Mouse (Mus musculus) hindbrain, embryonic 16.5 days (tissue): ENCODE data around the gene Gm11034. TPM values are rescaled to one million over a fixed set of nuclear protein-coding genes. Genes with fewer than 3 reads are reported as not detected.
A peak's percentile ranks its signal among the peaks of the same experiment; 100 is the strongest.

Source experiments
- ATAC-seq: fragments of 200-750 bp; cut with Nextera tagmentation; 2 replicates; pipeline ENCODE4 v1.8.0; 2017; ENCODE audit warnings: moderate TSS enrichment, moderate library complexity
- H3K27ac ChIP-seq: fragments of 300-500 bp; sonication (generic); 2 replicates; pipeline ENCODE4 v1.5.1; 2014; ENCODE audit warnings: low read depth, mild to moderate bottlenecking, control low read depth, low read length, moderate library complexity
- H3K27me3 ChIP-seq: fragments of 300-500 bp; sonication (generic); replicated peaks from 2 replicates; pipeline ENCODE4 v1.6.1; 2014; ENCODE audit warnings: low read length; ENCODE audit not compliant: control insufficient read depth, insufficient read depth
- H3K36me3 ChIP-seq: fragments of 300-500 bp; sonication (generic); 2 replicates; pipeline ENCODE4 v1.6.1; 2014; ENCODE audit warnings: mild to moderate bottlenecking, low read length, moderate library complexity, mixed read lengths; ENCODE audit not compliant: control insufficient read depth, insufficient read depth
- H3K4me1 ChIP-seq: fragments of 300-500 bp; sonication (generic); 2 replicates; pipeline ENCODE4 v1.6.1; 2014; ENCODE audit warnings: low read depth, low read length; ENCODE audit not compliant: control insufficient read depth, insufficient read depth
- H3K4me2 ChIP-seq: fragments of 300-500 bp; sonication (generic); 2 replicates; pipeline ENCODE4 v1.6.1; 2014; ENCODE audit warnings: mild to moderate bottlenecking, low read length, control low read depth, moderate library complexity
- H3K4me3 ChIP-seq: fragments of 300-500 bp; sonication (generic); 2 replicates; pipeline ENCODE4 v1.5.1; 2014; ENCODE audit warnings: mild to moderate bottlenecking, low read length, control low read depth, moderate library complexity
- H3K9ac ChIP-seq: fragments of 300-500 bp; sonication (generic); 2 replicates; pipeline ENCODE4 v1.6.1; 2014; ENCODE audit warnings: low read depth, mild to moderate bottlenecking, control low read depth, low read length, moderate library complexity
- H3K9me3 ChIP-seq: fragments of 300-500 bp; sonication (generic); 2 replicates; pipeline ENCODE4 v1.6.1; 2014; ENCODE audit warnings: mild to moderate bottlenecking, low read length, moderate library complexity; ENCODE audit not compliant: control insufficient read depth
- WGBS: fragments of 180-500 bp; shearing (Covaris S2); extraction: QIAGEN DNeasy Blood & Tissue Kit; methylation state at CpG from one replicate; pipeline ENCODE4 v1.1.7; 2014; 5-methylcytosine and 5-hydroxymethylcytosine counted together
- polyA plus RNA-seq: library from polyadenylated mRNA; unstranded; fragments of >200 nt; fragmentation: Nextera tagmentation; extraction: Ambion mirVana; gene quantifications from 2 replicates; pipeline ENCODE4 v1.2.1, GENCODE M21; 2015

Gene Gm11034
- polyA plus RNA-seq, 1 experiment from 2014 or later = not detected

DNA sequence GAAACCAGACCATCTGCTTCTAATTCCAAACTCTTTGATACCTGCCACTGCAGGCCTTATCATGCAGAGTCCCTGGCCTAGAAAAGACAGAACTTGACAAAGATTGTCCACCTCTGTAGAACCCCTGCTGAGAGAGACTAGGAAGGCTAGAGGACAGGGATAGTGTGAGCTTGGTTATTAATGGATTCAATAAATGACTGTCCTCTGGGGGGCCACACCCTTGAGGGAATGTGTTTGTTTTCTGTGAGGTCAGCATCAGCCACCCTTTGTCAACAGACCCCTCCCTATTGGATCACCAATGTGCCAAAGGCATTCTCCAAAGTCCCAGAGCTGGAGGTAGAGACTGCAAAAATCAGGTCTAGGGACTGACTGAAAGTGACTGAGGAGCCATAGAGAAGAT lies 21.4 kb downstream of the Gm11034 start:
- Histone ChIP-seq H3K9me3 (no peaks in the 10 kb centered on the region), H3K36me3 (no peaks in the 10 kb centered on the region), H3K4me2 (no peak overlapping the region), H3K4me3 (no peak overlapping the region), H3K4me1 (no peaks in the 10 kb centered on the region), H3K9ac (no peak overlapping the region), H3K27me3 (no peaks in the 10 kb centered on the region), H3K27ac (no peak overlapping the region)
- ATAC-seq = no peak

DNA sequence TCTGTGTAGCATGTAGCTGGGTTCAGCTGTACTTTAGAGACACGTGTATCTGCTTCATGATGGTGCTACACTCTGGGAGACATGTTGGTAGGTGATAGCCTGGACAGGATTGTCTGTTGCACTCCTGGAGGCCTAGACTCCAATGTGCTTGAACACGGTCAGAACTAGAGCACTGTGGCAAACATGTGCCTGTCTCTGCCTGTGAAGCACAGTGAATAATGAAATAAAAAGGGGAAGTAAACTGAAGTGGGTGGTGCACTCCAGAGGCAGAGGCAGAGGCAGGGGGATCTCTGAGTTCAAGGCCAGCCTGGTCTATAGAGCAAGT lies 23.3 kb downstream of the Gm11034 start:
- no peaks in the 10 kb centered on the region for H3K27me3 ChIP-seq
- H3K9me3 ChIP-seq = no peaks in the 10 kb centered on the region
- ATAC-seq = no peak
- no peak overlapping the region for H3K9ac ChIP-seq
- H3K4me3 ChIP-seq = no peak overlapping the region
- no peaks in the 10 kb centered on the region for H3K4me1 ChIP-seq
- no peak overlapping the region for H3K4me2 ChIP-seq
- no peak overlapping the region for H3K27ac ChIP-seq
- 94% methylated on average over 2 of the region's 2 CpGs for whole genome bisulfite sequencing
- no peaks in the 10 kb centered on the region for H3K36me3 ChIP-seq

DNA sequence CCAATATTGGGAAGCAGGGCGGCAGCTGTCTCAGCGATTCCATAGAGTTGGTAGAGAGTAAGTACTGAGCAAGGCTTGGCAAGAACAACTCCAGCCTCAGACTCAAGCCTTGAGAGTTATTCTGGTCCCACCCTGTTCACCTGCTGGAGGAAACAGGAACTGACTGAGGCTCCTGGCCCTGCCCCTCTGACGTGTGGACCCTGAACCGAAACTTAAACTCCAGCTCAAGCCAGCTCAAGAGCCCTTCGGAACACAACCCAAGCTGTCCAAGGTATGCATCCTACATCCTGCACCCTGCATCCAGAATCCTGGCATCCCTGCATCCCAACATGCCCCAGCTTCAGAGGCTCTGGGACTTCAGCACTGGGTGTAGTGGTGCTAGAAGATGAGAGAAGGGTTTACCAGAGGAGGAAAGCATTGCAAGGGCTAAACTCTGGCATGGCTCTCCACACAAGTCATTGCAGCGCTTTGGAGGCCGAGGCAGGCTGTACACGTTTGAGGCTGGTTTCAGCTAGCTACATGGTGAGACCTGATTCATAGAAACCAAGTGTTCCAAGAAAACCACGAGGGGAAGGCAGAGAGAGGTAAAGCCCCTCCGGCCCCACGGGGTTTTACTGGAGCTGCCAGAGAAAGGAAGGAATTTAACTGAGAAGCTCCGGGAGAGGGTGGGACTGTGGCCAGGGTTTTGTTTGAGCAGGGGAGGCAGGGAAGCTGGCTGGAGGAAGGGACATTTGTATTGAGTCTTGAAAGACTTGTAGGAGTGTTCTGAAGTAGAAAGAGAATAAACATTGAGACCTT lies 23.8 kb downstream of the Gm11034 start, which contains the start of gene Hsh2d:
Gene Hsh2d (plus strand): TSS at position 222 of the 798 bp plus-strand sequence.
- no peaks in the 10 kb centered on the region for H3K36me3 ChIP-seq
- no peaks in the 10 kb centered on the region for H3K27me3 ChIP-seq
- no peaks in the 10 kb centered on the region for H3K4me1 ChIP-seq
- H3K9ac ChIP-seq = no peak within 1 kb of the TSS
- ATAC-seq = no peak
- no peak within 1 kb of the TSS for H3K4me3 ChIP-seq
- H3K27ac ChIP-seq = no peak within 1 kb of the TSS
- WGBS = 66% methylated on average over 12 of the region's 12 CpGs
- H3K9me3 ChIP-seq = no peaks in the 10 kb centered on the region
- H3K4me2 ChIP-seq = no peak within 1 kb of the TSS

DNA sequence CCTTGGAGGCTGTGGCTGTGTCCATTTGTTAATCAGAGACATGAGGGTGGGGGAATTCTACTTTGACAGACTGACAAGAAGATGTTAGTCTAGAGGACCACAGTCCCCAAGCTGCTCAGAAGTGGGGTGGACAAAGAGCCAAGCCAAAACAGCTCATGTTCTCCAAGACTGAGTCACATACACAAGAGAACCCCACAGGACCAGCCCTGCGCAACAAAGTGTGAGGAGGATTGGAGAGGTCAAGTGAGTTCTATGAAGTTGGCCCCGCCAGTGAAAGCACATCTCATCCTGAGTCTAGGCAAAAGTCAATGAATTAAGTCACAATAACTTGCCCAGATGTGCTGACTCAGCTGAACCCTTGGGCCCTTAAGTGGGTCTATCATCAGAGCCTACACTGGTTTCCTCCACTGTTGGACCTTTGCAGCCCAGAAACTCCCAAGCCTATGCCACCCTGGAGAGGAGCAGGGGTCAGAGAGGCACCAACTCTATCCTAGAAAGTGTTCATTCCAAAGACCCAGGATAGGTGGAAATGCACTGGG lies 25.6 kb downstream of the Gm11034 start:
- no peak for ATAC-seq
- no peak overlapping the region for H3K27ac ChIP-seq
- H3K4me1 ChIP-seq = no peaks in the 10 kb centered on the region; the same call in 1 of the 2 replicates
- H3K27me3 ChIP-seq = no peaks in the 10 kb centered on the region
- 84% methylated on average over 2 of the region's 2 CpGs for WGBS
- no peak overlapping the region for H3K4me3 ChIP-seq
- no peaks in the 10 kb centered on the region for H3K36me3 ChIP-seq
- no peak overlapping the region for H3K9ac ChIP-seq
- H3K9me3 ChIP-seq = no peaks in the 10 kb centered on the region
- no peak overlapping the region for H3K4me2 ChIP-seq

DNA sequence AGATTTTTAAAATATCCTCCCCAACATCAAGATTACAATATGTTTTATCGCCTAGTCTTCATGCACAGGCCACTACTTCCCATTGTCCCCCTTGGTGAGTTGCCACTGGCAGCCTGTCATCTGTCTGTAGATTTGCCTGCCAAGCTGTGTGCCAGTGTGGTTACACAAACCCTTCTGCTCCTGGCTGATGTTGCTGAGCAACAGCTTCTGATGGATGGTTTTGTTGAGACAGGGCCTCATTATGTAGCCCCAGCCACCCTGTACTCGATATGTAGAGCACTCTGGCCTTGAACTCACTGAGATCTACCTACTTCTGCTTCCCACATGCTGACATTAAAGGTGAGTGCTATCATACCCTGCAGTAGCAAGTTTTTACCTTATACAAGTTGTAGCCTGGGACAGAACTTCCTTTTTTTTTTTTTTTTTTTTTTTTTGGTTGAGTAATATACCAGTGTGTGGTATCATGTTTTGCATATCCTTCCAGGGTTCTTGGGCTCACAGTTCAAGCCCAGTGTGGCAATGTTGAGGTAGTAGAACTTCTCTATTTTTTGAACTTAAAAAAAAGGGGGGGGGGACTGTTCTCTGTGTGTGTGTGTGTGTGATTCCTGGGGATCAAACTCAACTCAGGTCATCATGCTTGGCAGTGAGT lies 29.8 kb downstream of the Gm11034 start:
- H3K27ac ChIP-seq = no peak overlapping the region
- H3K4me2 ChIP-seq = no peak overlapping the region
- H3K36me3 ChIP-seq = peaks cover 19% of the 10 kb centered on the region
- H3K4me3 ChIP-seq = no peak overlapping the region
- H3K4me1 ChIP-seq = no peaks in the 10 kb centered on the region; the same call in 1 of the 2 replicates
- ATAC-seq = peak; percentile 79
- no peak overlapping the region for H3K9ac ChIP-seq
- 43% methylated on average over 2 of the region's 2 CpGs for WGBS
- H3K27me3 ChIP-seq = no peaks in the 10 kb centered on the region
- H3K9me3 ChIP-seq = no peaks in the 10 kb centered on the region

DNA sequence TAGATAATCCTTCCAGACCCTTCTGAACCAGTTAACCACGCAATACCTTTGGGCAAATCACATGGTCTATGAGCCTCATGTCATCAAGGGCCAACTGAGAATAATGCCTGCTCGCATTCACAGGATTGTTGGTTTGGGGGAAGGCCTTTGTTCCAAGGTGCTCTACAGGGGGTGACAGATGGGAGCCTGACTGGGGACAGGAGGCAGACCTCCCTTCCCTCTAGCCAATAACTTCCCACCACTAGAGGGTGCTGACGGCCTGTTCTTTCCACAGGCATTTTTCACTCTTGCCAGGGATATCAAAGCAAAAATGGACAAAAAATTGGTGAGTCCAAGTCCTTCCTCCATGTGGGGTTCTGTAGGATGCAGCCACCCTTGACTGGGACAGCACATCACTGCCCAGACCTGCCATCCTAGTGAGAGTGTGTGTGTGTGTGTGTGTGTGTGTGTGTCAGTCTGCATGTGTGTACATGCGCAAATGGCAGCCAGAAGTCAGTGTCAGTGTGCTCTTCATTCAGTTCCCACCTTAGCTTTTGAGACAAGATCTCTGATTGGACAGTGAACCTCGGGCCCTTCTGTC lies 36.0 kb downstream of the Gm11034 start:
- no peaks in the 10 kb centered on the region for H3K4me1 ChIP-seq
- H3K27ac ChIP-seq = no peak overlapping the region
- peak; percentile 43 for ATAC-seq
- H3K9me3 ChIP-seq = no peaks in the 10 kb centered on the region
- H3K27me3 ChIP-seq = no peaks in the 10 kb centered on the region
- peaks cover 58% of the 10 kb centered on the region for H3K36me3 ChIP-seq
- WGBS = 65% methylated on average over 5 of the region's 5 CpGs
- no peak overlapping the region for H3K4me2 ChIP-seq
- no peak overlapping the region for H3K4me3 ChIP-seq
- no peak overlapping the region for H3K9ac ChIP-seq

DNA sequence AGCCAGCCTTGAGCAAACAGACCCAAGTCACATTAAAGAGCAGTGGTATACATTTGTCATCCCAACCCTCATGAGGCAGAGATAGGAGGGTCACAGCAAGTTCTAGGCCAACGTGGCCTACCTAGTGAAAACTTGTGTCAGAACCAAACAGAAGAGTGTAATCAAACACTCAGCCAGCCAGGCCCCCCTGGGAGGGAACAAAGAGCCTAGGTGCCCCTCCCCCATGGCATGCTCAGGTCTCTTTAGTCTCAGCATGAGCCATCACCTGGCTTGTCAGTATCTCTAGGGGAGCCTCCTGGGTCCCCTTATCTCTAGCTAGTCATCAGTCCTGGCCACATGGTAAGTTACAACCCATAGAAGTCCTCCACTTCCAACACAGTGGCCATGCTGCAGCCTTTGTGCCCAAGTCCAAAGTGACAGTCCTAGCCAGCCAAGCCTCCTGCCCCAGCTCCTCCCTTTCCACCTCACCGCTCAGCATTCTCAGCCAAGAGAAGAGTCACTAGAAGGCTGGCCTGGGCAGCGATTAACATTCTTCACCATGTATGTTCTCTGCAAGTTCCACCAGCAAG lies 43.7 kb downstream of the Gm11034 start:
- WGBS = 81% methylated on average over 3 of the region's 3 CpGs
- no peak for ATAC-seq
- no peaks in the 10 kb centered on the region for H3K9me3 ChIP-seq
- no peak overlapping the region for H3K27ac ChIP-seq
- peaks cover 48% of the 10 kb centered on the region for H3K36me3 ChIP-seq
- H3K4me3 ChIP-seq = no peak overlapping the region
- no peak overlapping the region for H3K4me2 ChIP-seq
- no peaks in the 10 kb centered on the region for H3K4me1 ChIP-seq
- no peak overlapping the region for H3K9ac ChIP-seq
- H3K27me3 ChIP-seq = no peaks in the 10 kb centered on the region

DNA sequence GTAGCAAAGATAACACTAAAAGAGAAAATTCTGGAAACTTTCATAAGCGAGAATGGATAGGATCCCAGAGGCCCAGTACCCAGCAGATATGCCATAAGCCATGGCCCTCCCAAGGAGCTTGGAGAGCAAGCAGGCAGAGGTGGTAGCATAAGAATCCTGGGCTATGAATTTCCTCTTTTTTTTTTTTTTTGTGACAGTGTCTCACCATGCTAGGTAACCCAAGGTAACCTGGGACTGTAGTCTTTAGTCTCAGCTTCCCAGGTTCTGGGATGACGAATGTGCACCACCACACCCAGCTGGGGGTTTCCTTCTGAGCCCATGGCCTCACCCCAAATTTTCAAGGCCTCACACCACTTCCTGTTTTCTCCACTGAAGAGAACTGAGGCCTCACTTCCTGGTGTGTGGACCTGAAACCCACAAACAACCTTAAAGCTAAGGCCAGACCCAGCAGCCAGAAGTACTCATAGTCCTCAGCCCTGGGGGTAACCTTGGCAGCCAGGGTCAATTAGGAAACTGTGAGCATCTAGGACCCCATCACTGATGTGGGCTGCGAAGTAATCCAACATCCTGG lies 44.3 kb downstream of the Gm11034 start:
- H3K36me3 ChIP-seq = peaks cover 43% of the 10 kb centered on the region
- H3K27ac ChIP-seq = no peak overlapping the region
- H3K4me2 ChIP-seq = no peak overlapping the region
- H3K9me3 ChIP-seq = no peaks in the 10 kb centered on the region
- H3K9ac ChIP-seq = no peak overlapping the region
- no peak overlapping the region for H3K4me3 ChIP-seq
- no peaks in the 10 kb centered on the region for H3K27me3 ChIP-seq
- 88% methylated on average over 3 of the region's 3 CpGs for WGBS
- ATAC-seq = no peak
- H3K4me1 ChIP-seq = no peaks in the 10 kb centered on the region
